Mouse (Mus musculus) bone marrow macrophage, adult 2 months (primary cell): ENCODE measurements around the gene Txnrd3.

ENCODE experiments used
- CTCF ChIP-seq: IDR thresholded peaks from 2 replicates; pipeline ENCODE4 v1.5.1; 2012; ENCODE audit warnings: low read depth, mild to moderate bottlenecking, low read length, moderate library complexity
- POLR2A ChIP-seq: IDR thresholded peaks from 2 replicates; pipeline ENCODE4 v1.6.1; 2012; ENCODE audit warnings: mild to moderate bottlenecking, low read depth, low read length, borderline replicate concordance

GRCm38 (mm10) chr6:89595018-89595776 lies 48.6 kb upstream of the Txnrd3 start, which contains the start of gene Chchd6:
- TF ChIP-seq POLR2A (no peak), CTCF (no peak)
